Mouse (Mus musculus) CH12.LX (cell line): Measurements from ENCODE around the gene Fgfr2. TPM values are rescaled to one million over a fixed set of nuclear protein-coding genes. Genes with fewer than 3 reads are reported as not detected.

Source experiments
- DNase-seq: peaks from one replicate; pipeline ENCODE4 v3.0.0-alpha.2; 2013; ENCODE audit errors: extremely low read depth
- H3K27ac ChIP-seq: 2 replicates; pipeline ENCODE4 v1.5.1; 2012; ENCODE audit warnings: low read depth, mild to moderate bottlenecking, control low read depth, moderate library complexity; ENCODE audit not compliant: insufficient read depth
- H3K27me3 ChIP-seq: replicated peaks from 2 replicates; pipeline ENCODE3; 2012; ENCODE audit warnings: inconsistent platforms
- H3K36me3 ChIP-seq, 2 experiments: replicated peaks in 1 of 2; 2 replicates each; pipeline versions ENCODE3 to v1.6.1; 2012; ENCODE audit warnings: inconsistent platforms in 1 of 2, low read length in 1 of 2, mild to moderate bottlenecking in 1 of 2, mixed read lengths in 1 of 2, moderate library complexity in 1 of 2; ENCODE audit not compliant: control insufficient read depth in 1 of 2, insufficient read depth in 1 of 2
- H3K4me1 ChIP-seq, 2 experiments: 2 replicates each; pipeline ENCODE4 v1.6.1; 2012; ENCODE audit warnings: inconsistent platforms in 1 of 2, moderate library complexity in 1 of 2; ENCODE audit not compliant: insufficient read depth in 2 of 2, control insufficient read depth in 1 of 2
- H3K4me2 ChIP-seq: 2 replicates; pipeline ENCODE4 v1.6.1; 2012; ENCODE audit warnings: low read depth, mild to moderate bottlenecking, control low read depth; ENCODE audit not compliant: poor library complexity, insufficient read depth, severe bottlenecking
- H3K4me3 ChIP-seq, 3 experiments: fragments of 150-350 bp in 1 of 3; sonication (generic) in 1 of 3; replicated peaks in 1 of 3; 2 replicates each; pipeline versions ENCODE3 to v1.5.1; 2011 to 2012; ENCODE audit warnings: low read depth in 2 of 3, low read length in 2 of 3, mild to moderate bottlenecking in 2 of 3, moderate library complexity in 2 of 3, control low read depth in 1 of 3, improper control_type of control experiment in 1 of 3, inconsistent platforms in 1 of 3, mixed read lengths in 1 of 3; ENCODE audit not compliant: poor library complexity in 1 of 3
- H3K79me2 ChIP-seq: replicated peaks from 2 replicates; pipeline ENCODE4 v1.6.1; 2012; ENCODE audit warnings: mild to moderate bottlenecking, moderate library complexity; ENCODE audit not compliant: control insufficient read depth, poor library complexity, insufficient read depth, severe bottlenecking; ENCODE audit errors: extremely low read depth
- H3K9ac ChIP-seq: 2 replicates; pipeline ENCODE4 v1.6.1; 2012; ENCODE audit warnings: low read depth, mild to moderate bottlenecking, control low read depth, moderate library complexity; ENCODE audit not compliant: insufficient read depth
- H3K9me3 ChIP-seq: replicated peaks from 2 replicates; pipeline ENCODE3; 2012; ENCODE audit warnings: low read length, inconsistent platforms, mixed read lengths
- BHLHE40 ChIP-seq: IDR thresholded peaks from 2 replicates; pipeline ENCODE4 v1.6.1; 2011; ENCODE audit warnings: mild to moderate bottlenecking, low read depth, low read length, improper control_type of control experiment
- CHD1 ChIP-seq: IDR thresholded peaks from 2 replicates; pipeline ENCODE4 v1.6.1; 2012; ENCODE audit warnings: low read depth, low read length, improper control_type of control experiment, inconsistent platforms
- CHD2 ChIP-seq: IDR thresholded peaks from 2 replicates; pipeline ENCODE4 v1.6.1; 2011; ENCODE audit warnings: low read length, improper control_type of control experiment
- CTCF ChIP-seq, 2 experiments: IDR thresholded peaks in 1 of 2; conservative IDR thresholded peaks in 1 of 2; 2 replicates each; pipeline ENCODE4 v1.5.1; 2011 to 2012; ENCODE audit warnings: low read depth in 2 of 2, low read length in 2 of 2, improper control_type of control experiment in 1 of 2, inconsistent platforms in 1 of 2, mild to moderate bottlenecking in 1 of 2, moderate library complexity in 1 of 2
- E2F4 ChIP-seq: IDR thresholded peaks from 2 replicates; pipeline ENCODE4 v1.6.1; 2011; ENCODE audit warnings: low read depth, low read length, improper control_type of control experiment; ENCODE audit not compliant: insufficient replicate concordance
- EP300 ChIP-seq: IDR thresholded peaks from 2 replicates; pipeline ENCODE4 v1.6.1; 2011; ENCODE audit warnings: low read length, improper control_type of control experiment
- GABPA ChIP-seq: IDR thresholded peaks from 2 replicates; pipeline ENCODE4 v1.6.1; 2012; ENCODE audit warnings: low read depth, low read length, improper control_type of control experiment, inconsistent platforms; ENCODE audit not compliant: insufficient replicate concordance
- MAFK ChIP-seq: IDR thresholded peaks from 2 replicates; pipeline ENCODE4 v1.6.1; 2011; ENCODE audit warnings: low read length, improper control_type of control experiment; ENCODE audit not compliant: insufficient replicate concordance
- MAX ChIP-seq: IDR thresholded peaks from 2 replicates; pipeline ENCODE4 v1.6.1; 2011; ENCODE audit warnings: low read length, improper control_type of control experiment
- MEF2A ChIP-seq: IDR thresholded peaks from 2 replicates; pipeline ENCODE4 v1.6.1; 2014; ENCODE audit warnings: low read depth, mild to moderate bottlenecking, inconsistent platforms, low read length, improper control_type of control experiment, borderline replicate concordance
- NRF1 ChIP-seq: IDR thresholded peaks from 2 replicates; pipeline ENCODE4 v1.6.1; 2014; ENCODE audit warnings: low read depth, mild to moderate bottlenecking, inconsistent platforms, low read length, improper control_type of control experiment, moderate library complexity
- PAX5 ChIP-seq: IDR thresholded peaks from 2 replicates; pipeline ENCODE4 v1.6.1; 2012; ENCODE audit warnings: low read length, inconsistent platforms, mixed read lengths
- POLR2AphosphoS2 ChIP-seq: IDR thresholded peaks from 2 replicates; pipeline ENCODE4 v1.6.1; 2011; ENCODE audit warnings: low read depth, low read length, improper control_type of control experiment
- RAD21 ChIP-seq: IDR thresholded peaks from 2 replicates; pipeline ENCODE4 v1.6.1; 2011; ENCODE audit warnings: low read depth, mild to moderate bottlenecking, low read length, improper control_type of control experiment, moderate library complexity
- SMC3 ChIP-seq: IDR thresholded peaks from 2 replicates; pipeline ENCODE4 v1.6.1; 2011; ENCODE audit warnings: low read depth, low read length, improper control_type of control experiment
- TBP ChIP-seq: conservative IDR thresholded peaks from 2 replicates; pipeline ENCODE4 v1.6.1; 2011; ENCODE audit warnings: low read depth, low read length, improper control_type of control experiment
- UBTF ChIP-seq: IDR thresholded peaks from 2 replicates; pipeline ENCODE4 v1.6.1; 2012; ENCODE audit warnings: low read depth, mild to moderate bottlenecking, inconsistent platforms, low read length, improper control_type of control experiment, moderate library complexity
- USF2 ChIP-seq: conservative IDR thresholded peaks from 2 replicates; pipeline ENCODE4 v1.6.1; 2011; ENCODE audit warnings: low read depth, low read length, improper control_type of control experiment
- dilution Hi-C: fragments of 300-500 bp; cut with MboI; formaldehyde crosslinking; loops from 2 replicates; pipeline ENCODE4 v1.14.3; 2020; ENCODE audit warnings: low sequenced_read_pairs; ENCODE audit not compliant: extremely low pct_unique_long_range_greater_than_20kb, extremely low pct_ligation_motif_present
- in situ Hi-C: fragments of 300-500 bp; cut with MboI; formaldehyde crosslinking; loops from 3 replicates; pipeline ENCODE4 v1.14.3; 2019; ENCODE audit warnings: low sequenced_read_pairs, low pct_ligation_motif_present, low pct_unique_long_range_greater_than_20kb, mixed read lengths
- polyA plus RNA-seq: library from polyadenylated mRNA; unstranded; fragments of >175 nt; gene quantifications from 2 replicates; pipeline ENCODE4 v1.2.1, GENCODE M21; 2012; ENCODE audit warnings: low read depth; ENCODE audit not compliant: insufficient read length
- total RNA-seq, 2 experiments: library from RNA; depleted of rRNA; stranded (reverse); fragments of 300-350 nt in 1 of 2; fragments of >200 nt in 1 of 2; gene quantifications; 2 replicates each; pipeline ENCODE4 v1.2.3; 2012 to 2014

Gene Fgfr2
- total and polyA plus RNA-seq, 3 experiments = not detected

DNA sequence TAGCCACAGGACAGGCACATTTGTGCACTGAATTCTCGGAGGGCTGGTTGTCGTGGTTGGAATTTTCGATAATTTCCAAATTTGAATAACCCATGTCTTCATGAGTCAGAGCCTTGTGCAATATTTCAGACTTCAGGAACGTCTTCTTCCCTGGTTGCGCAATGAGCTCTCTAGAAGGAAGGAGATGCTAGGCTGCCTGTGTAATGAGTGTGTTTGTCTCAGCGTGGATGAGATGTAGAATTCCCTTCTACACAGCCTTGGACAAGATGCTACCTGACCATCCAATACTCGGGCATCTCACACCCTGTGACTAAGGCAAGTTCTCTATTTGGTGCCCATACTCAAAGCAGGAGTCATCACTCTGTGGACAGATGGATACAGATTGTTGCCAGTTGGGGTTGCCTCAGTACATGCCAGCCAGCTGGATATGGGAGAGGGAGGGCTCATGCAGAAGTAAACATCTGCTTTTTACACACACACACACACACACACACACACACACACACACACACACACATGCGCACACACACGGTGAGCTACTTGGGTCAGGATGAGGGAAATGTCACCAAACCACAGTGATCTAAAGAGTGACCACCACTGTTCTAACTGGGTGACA lies 2179.8 kb downstream of the Fgfr2 start:
- Histone ChIP-seq H3K27ac (no peak overlapping the region), H3K79me2 (no peaks in the 10 kb centered on the region), H3K4me2 (no peak overlapping the region), H3K9ac (no peak overlapping the region)
- in situ Hi-C loops (no loop called here), dilution Hi-C loops (no loop called here)
- DNase-seq = no peak
- no peak for TF ChIP-seq TBP
- TF ChIP-seq, all 38 proteins: peak for 0
- Histone ChIP-seq H3K27me3 (peaks cover 94% of the 10 kb centered on the region), H3K4me3 (no peak overlapping the region), H3K36me3 (no peaks in the 10 kb centered on the region), H3K9me3 (no peaks in the 10 kb centered on the region), H3K4me1 (no peaks in the 10 kb centered on the region)

DNA sequence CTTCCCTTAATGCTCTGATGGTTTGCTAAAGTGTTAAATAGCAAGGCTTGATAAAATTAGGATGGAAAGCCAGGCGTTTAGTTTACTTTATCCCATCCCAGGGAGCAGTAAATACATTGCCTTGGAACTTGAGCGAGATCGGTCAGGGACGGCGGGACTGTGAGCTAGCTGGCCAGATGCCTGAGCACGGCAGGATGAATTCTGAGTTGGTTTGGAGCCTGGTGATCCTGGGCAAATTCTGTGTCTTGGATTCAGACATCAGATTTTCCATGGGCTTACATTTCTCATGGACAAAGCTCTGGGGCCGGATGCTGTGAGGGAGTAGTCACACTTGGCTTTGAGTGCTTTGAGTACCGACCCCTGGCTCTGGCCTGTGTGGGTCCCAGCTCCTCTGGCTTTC lies 2182.4 kb downstream of the Fgfr2 start:
- no peaks in the 10 kb centered on the region for H3K4me1 ChIP-seq
- no peak overlapping the region for H3K4me2 ChIP-seq
- H3K27me3 ChIP-seq = peaks cover 82% of the 10 kb centered on the region
- in situ Hi-C loops = no loop called here
- TF ChIP-seq USF2 (no peak), CHD1 (no peak), CHD2 (no peak), TBP (no peak), MAX (no peak), POLR2AphosphoS2 (no peak), MAFK (no peak), NRF1 (no peak), EP300 (no peak), E2F4 (no peak), SMC3 (no peak), CTCF (conservative IDR thresholded peaks at IDR 0.05 in 1 of 2, IDR thresholded peaks at IDR 0.05 in 1 of 2; ENCODE audit: low read depth in 2 of 2, low read length in 2 of 2) (no peak), GABPA (no peak), MEF2A (no peak), UBTF (no peak), PAX5 (no peak), BHLHE40 (no peak), RAD21 (no peak)
- H3K4me3 ChIP-seq = no peak overlapping the region
- no peak overlapping the region for H3K27ac ChIP-seq
- H3K9ac ChIP-seq = no peak overlapping the region
- no peaks in the 10 kb centered on the region for H3K79me2 ChIP-seq
- dilution Hi-C loops = no loop called here
- no peaks in the 10 kb centered on the region for H3K9me3 ChIP-seq
- no peak for DNase-seq
- no peaks in the 10 kb centered on the region for H3K36me3 ChIP-seq
